Mouse (Mus musculus): ENCODE data around the gene Hspa1l. TPM values are rescaled to one million over a fixed set of nuclear protein-coding genes. Genes with fewer than 3 reads are reported as not detected.

The Hspa1l gene
- total RNA-seq, 2 experiments from 2014 or later: 0.32 TPM; not detected in 1

DNA sequence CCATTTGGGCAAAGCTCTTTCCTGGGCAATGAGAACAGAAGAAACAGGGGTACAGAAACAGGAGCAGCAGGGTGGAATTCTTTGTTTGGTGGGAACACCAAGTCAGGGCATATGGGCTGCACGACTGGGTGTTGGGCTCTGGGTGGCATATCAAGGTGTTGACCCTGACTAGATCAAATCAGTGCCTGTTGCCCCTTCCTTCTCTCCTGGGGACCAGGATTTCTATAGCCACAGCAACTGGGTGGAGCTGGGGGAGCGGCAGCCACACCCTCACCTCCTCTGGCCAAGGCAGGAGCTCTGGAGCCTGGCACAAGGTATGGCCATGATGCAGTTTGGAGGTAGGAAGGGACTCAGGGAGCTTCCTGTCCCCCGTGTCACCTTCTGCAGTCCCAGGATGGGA, 45.7 kb downstream of the Hspa1l start:
- intact Hi-C loops (cut with DNase I): no loop called here
- no peak for DNase-seq (ENCODE audit: low spot score in 2 of 2)

DNA sequence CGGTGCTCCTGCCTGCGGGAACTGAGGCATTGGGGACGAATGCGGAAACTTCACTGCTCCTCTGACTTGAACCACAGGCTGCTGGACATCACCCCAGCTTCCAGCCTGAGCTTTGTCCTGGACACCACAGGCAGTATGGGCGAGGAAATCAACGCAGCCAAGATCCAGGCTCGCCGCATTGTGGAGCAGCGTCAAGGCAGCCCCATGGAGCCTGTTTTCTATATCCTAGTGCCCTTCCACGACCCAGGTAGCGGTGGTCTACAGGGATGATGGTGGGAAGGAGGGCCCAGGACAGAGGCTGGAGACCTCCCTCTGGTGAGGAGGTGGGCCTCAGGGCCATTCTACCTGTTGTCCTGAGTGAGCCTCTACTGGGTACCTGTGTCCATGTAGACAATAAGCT, 47.4 kb downstream of the Hspa1l start:
- intact Hi-C loops (cut with DNase I): loop anchor here (2.0 to 5.0 kb wide), 2 partner anchors 39 to 102 kb away; partner anchors contain the start of genes Csnk2b, Ddah2 and Gpank1
- no peak for DNase-seq (ENCODE audit: low spot score in 2 of 2)

DNA sequence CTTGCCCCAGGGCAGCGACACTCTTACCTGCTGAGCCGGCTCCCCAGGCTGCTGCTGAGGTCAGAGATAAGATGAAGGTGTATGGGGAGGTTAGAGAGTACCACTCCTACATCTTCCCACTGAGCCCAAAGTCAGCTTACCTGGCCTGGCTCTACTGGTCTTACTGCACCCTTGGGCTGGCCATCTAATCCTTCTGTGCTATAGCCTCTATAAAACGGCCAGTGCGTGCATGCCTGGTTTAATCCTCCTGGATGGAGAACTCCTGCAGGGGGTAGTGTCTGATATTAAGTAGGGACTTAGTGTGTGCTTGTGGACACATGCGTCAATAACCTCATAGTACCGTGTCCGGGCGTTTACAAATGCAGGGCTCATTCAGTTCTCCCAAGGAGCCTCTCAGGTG, 48.0 kb downstream of the Hspa1l start:
- intact Hi-C loops (cut with DNase I): loop anchor here (2.0 to 5.0 kb wide), 2 partner anchors 38 to 102 kb away; partner anchors contain the start of genes Csnk2b, Ddah2 and Gpank1
- DNase-seq (ENCODE audit: low spot score in 2 of 2): no peak

DNA sequence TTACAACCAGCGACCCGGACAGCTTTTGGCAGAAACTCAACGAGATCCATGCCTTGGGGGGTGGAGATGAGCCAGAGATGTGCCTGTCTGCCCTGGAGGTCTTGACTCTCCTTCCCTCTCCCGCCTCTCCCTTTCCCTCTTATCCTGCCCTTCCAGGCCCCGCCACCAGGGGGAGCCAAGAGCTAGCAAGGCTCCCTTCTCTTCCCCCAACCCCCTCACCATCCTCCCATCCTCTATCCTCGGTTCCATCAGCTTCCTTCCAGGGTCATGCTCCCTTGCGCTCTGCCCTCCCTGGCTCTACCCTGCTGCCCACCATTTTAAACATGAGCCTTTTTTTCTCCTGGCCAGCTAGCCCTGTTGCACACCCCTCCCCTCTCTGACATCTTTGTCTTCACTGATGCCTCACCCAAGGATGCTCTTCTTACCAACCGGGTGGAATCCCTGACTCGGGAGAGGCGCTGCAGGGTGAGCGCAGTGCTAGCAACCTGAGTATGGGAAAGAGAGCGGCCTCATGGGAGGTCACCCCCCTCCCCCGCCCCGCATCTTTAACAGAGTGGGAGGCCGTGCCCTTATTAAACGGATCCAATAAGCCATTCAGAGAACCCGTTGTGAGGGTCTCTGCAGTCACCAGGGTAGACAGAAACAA, 48.8 kb downstream of the Hspa1l start:
- DNase-seq (ENCODE audit: low spot score in 2 of 2): peak; percentile 75 to 85
- intact Hi-C loops (cut with DNase I): loop anchor here (1.0 to 5.0 kb wide), 3 partner anchors 38 to 101 kb away; partner anchors contain the start of genes Csnk2b, Ddah2 and Gpank1

DNA sequence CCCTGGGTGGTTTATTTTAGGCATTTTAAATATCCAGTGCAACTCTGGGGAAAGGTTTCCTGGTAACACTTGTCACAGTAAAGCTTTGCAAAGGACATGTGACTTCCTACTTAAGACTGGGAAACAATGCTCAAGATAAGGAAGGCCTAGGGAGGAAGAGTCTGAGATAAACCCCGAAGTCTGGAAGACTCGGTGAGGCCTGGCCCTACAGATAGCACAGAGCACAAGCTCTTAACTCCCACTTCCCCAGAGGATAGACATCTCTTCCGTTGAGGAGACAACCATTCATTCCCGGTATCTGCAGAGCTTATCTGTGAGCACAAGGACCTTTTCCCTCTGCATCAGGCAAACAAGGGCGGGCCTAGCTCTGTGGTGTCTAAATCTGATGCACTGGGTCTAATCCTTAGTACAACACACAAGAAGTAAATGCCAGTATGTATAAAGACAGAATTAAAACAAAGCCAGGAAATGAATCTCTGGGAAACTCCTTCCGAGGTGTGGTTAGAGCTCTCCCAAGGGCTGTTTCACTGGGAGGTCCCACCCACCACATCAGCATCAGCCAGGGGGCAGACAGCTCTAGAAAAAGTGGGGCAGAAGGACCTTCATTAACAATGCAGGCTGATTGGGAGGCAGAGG, 49.5 kb downstream of the Hspa1l start:
- intact Hi-C loops (cut with DNase I): loop anchor here (1.0 to 5.0 kb wide), 3 partner anchors 37 to 100 kb away; partner anchors contain the start of genes Csnk2b, Ddah2 and Gpank1
- DNase-seq (ENCODE audit: low spot score in 2 of 2): no peak

DNA sequence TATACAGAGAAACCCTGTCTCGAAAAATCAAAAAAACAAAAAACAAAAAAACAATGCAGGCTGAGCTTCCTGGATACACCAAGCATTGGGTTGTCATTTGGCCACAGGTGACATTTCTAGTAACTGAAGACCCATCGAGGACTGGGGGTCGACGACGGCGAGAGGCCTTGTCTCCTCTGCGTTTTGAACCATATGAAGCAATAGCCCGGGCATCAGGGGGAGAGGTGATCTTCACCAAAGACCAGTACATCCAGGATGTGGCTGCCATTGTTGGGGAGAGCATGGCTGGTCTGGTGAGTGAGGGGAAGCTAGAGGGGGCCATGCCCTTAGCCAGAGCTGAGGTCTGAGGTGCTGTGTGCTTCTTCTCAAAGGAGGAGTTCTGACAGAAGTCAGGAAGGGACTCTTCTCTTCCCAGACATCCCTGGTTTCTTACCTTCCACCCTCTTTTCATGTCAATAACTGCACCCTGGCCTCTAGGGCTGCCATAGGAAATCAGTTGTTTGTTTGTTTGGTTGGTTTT, 50.1 kb downstream of the Hspa1l start:
- intact Hi-C loops (cut with DNase I): loop anchor here (5.0 kb wide), 1 partner anchor 100 kb away; the partner anchor contains the start of genes Csnk2b and Gpank1
- no peak for DNase-seq (ENCODE audit: low spot score in 2 of 2)

DNA sequence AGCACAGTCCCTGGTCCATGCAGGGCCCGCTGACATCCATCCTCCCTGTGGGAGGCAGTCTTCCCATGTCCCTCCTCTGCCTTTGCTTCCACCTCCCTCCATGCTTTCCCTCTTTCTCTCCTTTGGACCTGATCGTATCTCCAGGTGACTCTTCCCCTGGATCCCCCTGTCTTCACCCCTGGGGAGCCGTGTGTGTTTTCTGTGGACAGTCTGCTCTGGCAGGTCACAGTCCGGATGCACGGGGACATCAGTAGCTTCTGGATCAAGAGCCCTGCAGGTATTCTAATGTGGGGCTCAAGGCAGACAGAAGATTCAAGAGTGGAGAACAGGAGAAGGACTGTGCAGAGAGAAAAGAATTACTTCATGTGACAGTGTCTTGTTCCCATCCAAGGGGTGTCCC, 50.7 kb downstream of the Hspa1l start:
- no peak for DNase-seq (ENCODE audit: low spot score in 2 of 2)
- intact Hi-C loops (cut with DNase I): loop anchor here (5.0 kb wide), 1 partner anchor 99 kb away; the partner anchor contains the start of genes Csnk2b and Gpank1

DNA sequence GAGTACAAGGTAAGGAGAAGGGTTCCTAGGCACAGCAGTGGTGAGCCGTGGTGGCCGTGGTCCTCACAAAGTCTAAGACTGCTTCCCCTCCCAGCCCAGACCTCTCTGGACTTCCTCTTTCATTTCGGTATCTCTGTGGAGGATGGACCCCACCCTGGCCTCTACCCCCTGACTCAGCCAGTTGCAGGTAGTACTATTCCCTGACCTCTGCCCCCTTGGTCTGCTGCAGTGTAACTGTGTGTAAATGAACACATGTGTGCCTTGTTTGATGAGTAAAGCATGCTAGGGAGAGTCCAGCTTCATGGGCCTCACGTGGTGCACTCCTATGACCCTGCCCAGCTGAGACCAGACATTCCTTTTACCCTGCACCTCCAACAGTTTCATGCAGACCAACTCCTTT, 51.3 kb downstream of the Hspa1l start:
- intact Hi-C loops (cut with DNase I): loop anchor here (5.0 kb wide), 1 partner anchor 99 kb away; the partner anchor contains the start of genes Csnk2b and Gpank1
- DNase-seq (ENCODE audit: low spot score in 2 of 2): no peak

DNA sequence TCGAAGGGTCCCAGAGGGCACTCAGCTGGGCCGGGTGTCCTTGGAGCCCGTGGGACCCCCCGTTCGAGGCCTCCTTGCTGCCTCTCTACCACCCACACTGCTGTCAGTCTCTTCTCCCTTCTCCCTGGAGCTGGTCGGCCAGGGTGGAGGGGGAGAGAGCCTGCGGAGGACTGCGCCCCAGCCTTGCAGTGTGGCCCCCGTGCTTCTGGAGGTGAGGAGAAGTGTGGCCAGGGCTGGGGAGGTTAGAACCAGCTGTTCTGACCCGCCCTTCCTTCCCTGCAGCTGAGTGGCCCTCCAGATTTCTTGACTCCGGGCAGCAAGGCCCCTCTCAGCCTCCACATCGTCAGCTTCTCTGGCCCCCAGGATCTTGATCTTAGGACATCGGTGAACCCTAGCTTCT, 51.8 kb downstream of the Hspa1l start:
- intact Hi-C loops (cut with DNase I): loop anchor here (5.0 kb wide), 1 partner anchor 98 kb away; the partner anchor contains the start of genes Csnk2b and Gpank1
- no peak for DNase-seq (ENCODE audit: low spot score in 2 of 2)

DNA sequence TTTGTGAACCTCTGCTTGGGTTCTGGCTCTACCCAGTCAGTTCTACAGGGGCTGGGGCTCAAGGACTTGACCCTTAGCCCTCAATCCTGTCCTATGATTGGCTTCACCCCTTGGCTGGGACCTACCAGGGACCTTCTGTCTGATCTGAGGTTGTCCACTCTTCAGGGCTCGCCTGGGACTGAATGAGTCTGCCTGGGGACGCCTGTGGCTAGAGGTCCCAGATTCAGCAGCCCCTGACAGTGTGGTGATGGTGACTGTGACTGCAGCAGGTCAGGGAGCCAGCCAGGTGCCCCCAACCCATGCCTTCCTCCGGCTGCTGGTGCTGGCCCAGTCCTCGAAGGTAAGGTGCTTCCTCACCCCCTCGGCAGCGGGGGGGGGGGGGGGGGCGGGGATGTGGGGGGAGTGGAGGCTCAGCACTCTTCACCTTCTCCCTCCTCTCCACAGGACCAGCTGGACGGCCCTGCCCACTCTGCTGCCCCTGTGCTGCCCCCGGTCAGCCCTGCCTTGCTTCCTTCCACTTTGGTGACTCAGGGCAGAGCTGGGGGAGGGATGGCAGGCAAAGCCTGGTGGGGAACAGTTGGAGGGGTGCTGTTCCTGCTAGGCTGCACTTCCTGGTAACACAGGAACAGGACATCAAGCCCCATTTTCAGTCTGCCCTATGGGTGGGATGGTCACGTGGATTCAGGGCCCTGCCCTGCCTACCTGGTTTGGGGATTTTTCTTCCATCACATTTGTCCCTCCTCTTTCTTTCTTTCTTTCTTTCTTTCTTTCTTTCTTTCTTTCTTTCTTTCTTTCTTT, 52.4 kb downstream of the Hspa1l start:
- intact Hi-C loops (cut with DNase I): loop anchor here (5.0 kb wide), 1 partner anchor 97 kb away; the partner anchor contains the start of genes Csnk2b and Gpank1
- DNase-seq (ENCODE audit: low spot score in 2 of 2): no peak

DNA sequence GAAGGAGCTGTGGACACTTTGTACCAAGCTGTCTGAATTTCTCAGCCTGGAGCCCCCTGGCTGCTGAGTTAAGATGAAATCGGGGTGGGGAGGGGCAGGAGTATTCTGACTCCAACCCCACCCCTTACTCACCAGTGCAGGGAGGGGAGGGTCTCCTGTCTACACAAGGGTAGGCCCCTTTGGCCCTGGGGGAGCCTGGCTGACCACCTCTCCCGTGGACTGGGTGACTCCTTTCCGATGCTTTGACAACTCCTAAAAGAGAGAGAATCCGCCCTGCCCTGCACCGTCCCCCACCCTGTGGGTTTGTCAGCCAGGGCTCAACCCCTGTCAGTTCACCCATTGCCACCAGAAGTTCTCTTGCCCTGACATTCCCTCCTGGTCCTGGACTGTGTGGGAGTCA, 53.7 kb downstream of the Hspa1l start:
- intact Hi-C loops (cut with DNase I): no loop called here
- no peak for DNase-seq (ENCODE audit: low spot score in 2 of 2)

DNA sequence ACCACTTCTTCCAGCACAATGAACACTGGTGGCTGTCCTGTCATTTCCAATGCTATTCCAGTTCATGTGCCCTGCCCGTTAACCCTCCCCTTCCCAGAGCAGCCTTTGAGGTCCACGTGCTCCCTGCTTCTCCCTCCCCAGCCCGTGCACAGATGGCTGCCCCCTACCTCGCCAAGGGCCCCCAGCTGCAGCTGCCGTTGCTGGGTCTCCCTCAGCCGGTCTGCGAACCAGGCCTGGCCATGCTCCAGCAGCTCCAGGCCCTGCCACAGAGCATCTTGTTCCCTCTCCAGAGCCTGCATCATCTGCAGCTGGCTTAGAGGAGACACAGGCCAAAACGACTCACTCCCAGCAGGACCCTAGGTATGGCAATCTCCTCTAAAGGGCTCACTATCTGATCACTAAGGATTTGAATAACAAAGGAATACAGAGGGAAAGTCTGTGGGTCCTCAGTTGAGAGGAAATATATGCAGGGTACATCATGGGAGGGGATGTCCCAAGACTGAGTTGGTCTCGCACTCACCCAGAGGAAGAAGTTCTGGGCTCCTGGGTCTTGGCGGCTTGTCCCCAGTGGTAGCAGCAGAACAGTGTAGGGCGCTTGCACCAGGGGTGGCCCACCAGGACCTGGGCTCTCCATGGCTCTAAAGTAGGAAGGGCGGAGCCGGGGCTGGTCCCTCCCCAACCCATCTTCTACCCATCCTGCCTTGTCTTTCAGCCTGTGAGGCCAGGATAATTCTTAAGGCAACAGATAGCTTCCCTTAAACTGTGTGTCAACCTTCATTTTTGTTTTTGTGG, 55.0 kb downstream of the Hspa1l start, which contains the start of gene Sapcd1:
TSS of gene Sapcd1 (minus strand) at position 740 of the 792 bp plus-strand sequence.
- peak in 1 of 2 experiments; percentile 28 for DNase-seq (ENCODE audit: low spot score in 2 of 2)
- intact Hi-C loops (cut with DNase I): no loop called here

DNA sequence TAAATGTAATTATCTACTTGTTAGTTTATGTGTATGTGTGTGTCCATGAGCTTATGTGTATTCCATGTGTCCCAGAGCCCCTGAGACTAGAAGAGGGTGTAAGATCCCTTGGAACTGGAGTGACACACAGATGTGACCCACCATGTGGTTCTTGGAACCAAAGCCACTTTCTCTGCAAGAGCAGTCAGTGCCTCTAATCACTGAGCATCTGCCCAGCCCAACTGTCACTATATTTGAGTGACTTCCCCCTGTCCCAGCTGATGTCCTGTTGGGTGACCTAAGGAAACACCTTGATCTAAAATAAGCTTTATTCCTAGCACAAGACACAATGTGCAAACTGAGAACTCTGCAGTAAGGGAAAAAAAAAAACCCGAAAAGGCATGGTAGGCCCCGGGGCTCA, 55.8 kb downstream of the Hspa1l start:
- DNase-seq (ENCODE audit: low spot score in 2 of 2): no peak
- intact Hi-C loops (cut with DNase I): no loop called here

Other genes starting within 250 kb of the Hspa1l start
- 10 to 100 TPM in 1 of 2 experiments, 1 to 10 TPM in 1; 8.3 to 11.4 TPM for gene C4b, start 228.8 kb upstream of the Hspa1l start, total RNA-seq (2021)
- not detected for gene Cyp21a1, start 168.1 kb upstream of the Hspa1l start, total RNA-seq (2021)
- 10 to 100 TPM; 50.2 to 58.6 TPM for gene Stk19, start 135.8 kb upstream of the Hspa1l start, total RNA-seq (2021)
- 10 to 100 TPM; 39.4 to 45.4 TPM for gene Dxo, start 135.7 kb upstream of the Hspa1l start, total RNA-seq (2021)
- 10 to 100 TPM; 58.5 to 72.2 TPM for gene Skiv2l, start 122.5 kb upstream of the Hspa1l start, total RNA-seq (2021)
- gene Nelfe, start 122.3 kb upstream of the Hspa1l start, total RNA-seq (2021): 10 to 100 TPM; 35.5 to 36.6 TPM
- under 1 TPM in 1 of 2 experiments, not detected in 1; 0.63 TPM for gene Cfb, start 110.2 kb upstream of the Hspa1l start, total RNA-seq (2021)
- gene Zbtb12, start 93.2 kb upstream of the Hspa1l start, total RNA-seq (2021): 1 to 10 TPM; 6.5 to 8.6 TPM
- gene Gm20547, start 90.7 kb upstream of the Hspa1l start, total RNA-seq (2021): not detected
- 1 to 10 TPM; 2.4 to 2.5 TPM for gene C2, start 74.4 kb upstream of the Hspa1l start, total RNA-seq (2021)
- 100 to 1,000 TPM; 162 to 194 TPM for gene Ehmt2, start 74.2 kb upstream of the Hspa1l start, total RNA-seq (2021)
- under 1 TPM; 0.23 to 0.69 TPM for gene Slc44a4, start 58.2 kb upstream of the Hspa1l start, total RNA-seq (2021)
- 10 to 100 TPM; 43.8 to 47.2 TPM for gene Neu1, start 41.5 kb upstream of the Hspa1l start, total RNA-seq (2021)
- 10 to 100 TPM; 12.9 to 23.4 TPM for gene Hspa1b, start 13.5 kb upstream of the Hspa1l start, total RNA-seq (2021)
- not detected for gene Gm20481, start 2.8 kb upstream of the Hspa1l start, total RNA-seq (2021)
- 10 to 100 TPM; 11.9 to 13.7 TPM for gene Hspa1a, start 547 bp upstream of the Hspa1l start, total RNA-seq (2021)
- gene Lsm2, start 9.2 kb downstream of the Hspa1l start, total RNA-seq (2021): 10 to 100 TPM; 19.4 to 19.8 TPM
- gene Vars, start 28.3 kb downstream of the Hspa1l start, total RNA-seq (2021): 10 to 100 TPM; 38.2 to 47.2 TPM
- under 1 TPM; 0.48 to 0.57 TPM for gene Vwa7, start 43.9 kb downstream of the Hspa1l start, total RNA-seq (2021)
- under 1 TPM in 1 of 2 experiments, not detected in 1; 0.79 TPM for gene Sapcd1, start 55.3 kb downstream of the Hspa1l start, total RNA-seq (2021)
- gene Msh5, start 74.0 kb downstream of the Hspa1l start, total RNA-seq (2021): under 1 TPM in 1 of 2 experiments, not detected in 1; 0.66 TPM
- gene Clic1, start 77.3 kb downstream of the Hspa1l start, total RNA-seq (2021): 1 to 10 TPM; 8.4 to 8.5 TPM
- gene Ddah2, start 86.3 kb downstream of the Hspa1l start, total RNA-seq (2021): 10 to 100 TPM; 13.9 to 14.0 TPM
- gene Ly6g6c, start 92.7 kb downstream of the Hspa1l start, total RNA-seq (2021): not detected
- gene Mpig6b, start 93.5 kb downstream of the Hspa1l start, total RNA-seq (2021): not detected
- gene Ly6g6e, start 104.2 kb downstream of the Hspa1l start, total RNA-seq (2021): 1 to 10 TPM; 3.8 to 3.9 TPM
- 1 to 10 TPM in 1 of 2 experiments, under 1 TPM in 1; 0.63 to 1.5 TPM for gene Ly6g6d, start 105.4 kb downstream of the Hspa1l start, total RNA-seq (2021)
- gene Ly6g6f, start 112.9 kb downstream of the Hspa1l start, total RNA-seq (2021): not detected
- gene Abhd16a, start 116.6 kb downstream of the Hspa1l start, total RNA-seq (2021): 100 to 1,000 TPM; 115 to 117 TPM
- not detected for gene Ly6g5c, start 135.6 kb downstream of the Hspa1l start, total RNA-seq (2021)
- gene Ly6g5b, start 142.7 kb downstream of the Hspa1l start, total RNA-seq (2021): under 1 TPM in 1 of 2 experiments, not detected in 1; 0.45 TPM
- gene Gpank1, start 148.8 kb downstream of the Hspa1l start, total RNA-seq (2021): 10 to 100 TPM; 15.5 to 19.0 TPM
- gene Csnk2b, start 149.3 kb downstream of the Hspa1l start, total RNA-seq (2021): 100 to 1,000 TPM; 174 to 177 TPM
- 10 to 100 TPM; 26.7 to 31.0 TPM for gene D17H6S53E, start 153.7 kb downstream of the Hspa1l start, total RNA-seq (2021)
- gene Apom, start 159.3 kb downstream of the Hspa1l start, total RNA-seq (2021): not detected
- gene Bag6, start 162.5 kb downstream of the Hspa1l start, total RNA-seq (2021): 100 to 1,000 TPM; 302 to 324 TPM
- 100 to 1,000 TPM; 261 to 307 TPM for gene Prrc2a, start 192.2 kb downstream of the Hspa1l start, total RNA-seq (2021)
- gene Aif1, start 203.4 kb downstream of the Hspa1l start, total RNA-seq (2021): 10 to 100 TPM in 1 of 2 experiments, 1 to 10 TPM in 1; 9.1 to 13.0 TPM
- 1 to 10 TPM; 8.6 to 9.9 TPM for gene Lst1, start 215.7 kb downstream of the Hspa1l start, total RNA-seq (2021)
- gene Ltb, start 221.7 kb downstream of the Hspa1l start, total RNA-seq (2021): 1 to 10 TPM; 1.1 to 1.3 TPM
- under 1 TPM in 1 of 2 experiments, not detected in 1; 0.25 TPM for gene Tnf, start 229.3 kb downstream of the Hspa1l start, total RNA-seq (2021)
- gene Lta, start 232.6 kb downstream of the Hspa1l start, total RNA-seq (2021): 1 to 10 TPM in 1 of 2 experiments, under 1 TPM in 1; 0.44 to 1.1 TPM
- not detected for gene Gm16181, start 248.1 kb downstream of the Hspa1l start, total RNA-seq (2021)